Mouse (Mus musculus) hematopoietic stem cell, adult 5-6 weeks (primary cell): ENCODE measurements around the gene Rhd. TPM values are rescaled to one million over a fixed set of nuclear protein-coding genes. Genes with fewer than 3 reads are reported as not detected.

ENCODE experiments used
- ATAC-seq, 2 experiments: fragments of 125-278 bp in 1 of 2; replicated peaks in 1 of 2; 2 replicates each; pipeline ENCODE4 v1.8.0; 2016 to 2017; ENCODE audit warnings: inconsistent platforms in 2 of 2, mild to moderate bottlenecking in 2 of 2, moderate number of reproducible peaks in 2 of 2, low read depth in 1 of 2, moderate TSS enrichment in 1 of 2; ENCODE audit not compliant: low FRiP score in 2 of 2, poor library complexity in 2 of 2, severe bottlenecking in 2 of 2, insufficient read depth in 1 of 2, low TSS enrichment in 1 of 2
- total RNA-seq: library from RNA; stranded (forward); fragments of 172-1452, 232-1000 nt; gene quantifications from 2 replicates; pipeline ENCODE4 v1.2.3, GENCODE M21; 2017

Rhd gene
- total RNA-seq, 1 experiment from 2014 or later, result 34.6 TPM

- no peak for ATAC-seq
Measured at GRCm38 (mm10) chr4:134920631-134921030, 56.3 kb downstream of the Rhd start.

- no peak for ATAC-seq
Measured at GRCm38 (mm10) chr4:134921703-134922102, 57.4 kb downstream of the Rhd start.

- no peak for ATAC-seq
Measured at GRCm38 (mm10) chr4:134922111-134922924, 58.0 kb downstream of the Rhd start.

GRCm38 (mm10) chr4:134922925-134923244 lies 58.5 kb downstream of the Rhd start:
- no peak for ATAC-seq

- peak; percentile 82 to 83 for ATAC-seq
Measured at GRCm38 (mm10) chr4:134923258-134924018, 59.1 kb downstream of the Rhd start, which contains the start of gene Rsrp1. TSS of gene Rsrp1 (plus strand) at chr4:134923592.

GRCm38 (mm10) chr4:134924019-134924741 lies 59.8 kb downstream of the Rhd start:
- ATAC-seq, result peak in 1 of 2 experiments; percentile 41; a peak in 2 of 4 replicates

- ATAC-seq, result no peak
Measured at GRCm38 (mm10) chr4:134925206-134925605, 60.9 kb downstream of the Rhd start.

- ATAC-seq, result no peak
Measured at GRCm38 (mm10) chr4:134927815-134928463, 63.6 kb downstream of the Rhd start.

GRCm38 (mm10) chr4:134928464-134928836 lies 64.1 kb downstream of the Rhd start:
- ATAC-seq, result no peak

GRCm38 (mm10) chr4:134929536-134929935 lies 65.2 kb downstream of the Rhd start:
- ATAC-seq, result no peak

- ATAC-seq, result no peak
Measured at GRCm38 (mm10) chr4:134930190-134930589, 65.9 kb downstream of the Rhd start.

GRCm38 (mm10) chr4:134930684-134931481 lies 66.5 kb downstream of the Rhd start, which contains the start of gene Syf2:
TSS of gene Syf2 (plus strand) at chr4:134930898.
- peak; percentile 80 to 87 for ATAC-seq

- ATAC-seq, result no peak
Measured at GRCm38 (mm10) chr4:134937240-134938176, 73.2 kb downstream of the Rhd start.

GRCm38 (mm10) chr4:134939900-134940299 lies 75.6 kb downstream of the Rhd start:
- no peak for ATAC-seq

GRCm38 (mm10) chr4:134943758-134944538 lies 79.6 kb downstream of the Rhd start:
- ATAC-seq, result no peak
